ENCODE assay signal across 7 mouse cellular contexts in genomic region chr7:4460576-4461434, GRCm38 (mm10). TPM values are rescaled to one million over a fixed set of nuclear protein-coding genes. Genes with fewer than 3 reads are reported as not detected.
DNase-seq lines count a peak whose midpoint lies in the region; ATAC-seq and TF ChIP-seq lines count a peak whose summit lies in the region.

Gene Eps8l1 (plus strand): TSS chr7:4460674.

- TF ChIP-seq EP300 in ES-Bruce4 (IDR thresholded peaks at IDR 0.05; ENCODE audit: insufficient read depth, low read depth, low read length): no peak

- H3K4me2 ChIP-seq in hindbrain, embryonic 11.5 days (replicated peaks; ENCODE audit: low read depth, low read length): no peak within 1 kb of the TSS
- peak within 1 kb of the TSS; percentile 12 for H3K4me2 ChIP-seq in lung, embryonic 16.5 days (ENCODE audit: low read depth, low read length)
- peak within 1 kb of the TSS; percentile 43 for H3K4me2 ChIP-seq in stomach, embryonic 16.5 days (ENCODE audit: low read depth, low read length)

- H3K27me3 ChIP-seq in ES-Bruce4 (ENCODE audit: control insufficient read depth, insufficient read depth, low read length, poor library complexity, severe bottlenecking): no peaks in the 10 kb centered on the region
- H3K27me3 ChIP-seq in hindbrain, embryonic 11.5 days (ENCODE audit: control insufficient read depth, insufficient read depth, low read length): no peaks in the 10 kb centered on the region
- no peaks in the 10 kb centered on the region for H3K27me3 ChIP-seq in lung, embryonic 16.5 days (ENCODE audit: control insufficient read depth, insufficient read depth, low read depth, low read length)
- no peaks in the 10 kb centered on the region for H3K27me3 ChIP-seq in stomach, embryonic 16.5 days (ENCODE audit: control insufficient read depth, insufficient read depth, low read length)

- H3K9me3 ChIP-seq in ES-Bruce4 (replicated peaks; ENCODE audit: control insufficient read depth, insufficient read depth, low read length, poor library complexity, severe bottlenecking): no peaks in the 10 kb centered on the region
- H3K9me3 ChIP-seq in hindbrain, embryonic 11.5 days (ENCODE audit: control insufficient read depth, low read length): no peaks in the 10 kb centered on the region
- H3K9me3 ChIP-seq in lung, embryonic 16.5 days (ENCODE audit: control insufficient read depth, low read length): no peaks in the 10 kb centered on the region
- H3K9me3 ChIP-seq in stomach, embryonic 16.5 days (replicated peaks; ENCODE audit: control insufficient read depth, low read length): no peaks in the 10 kb centered on the region

- H3K4me3 ChIP-seq in ES-Bruce4 (ENCODE audit: low read depth, low read length): peak within 1 kb of the TSS; percentile 39
- no peak within 1 kb of the TSS for H3K4me3 ChIP-seq in hindbrain, embryonic 11.5 days (ENCODE audit: low read depth, low read length)
- H3K4me3 ChIP-seq in lung, embryonic 16.5 days (ENCODE audit: low read length): peak within 1 kb of the TSS; percentile 34
- H3K4me3 ChIP-seq in stomach, embryonic 16.5 days (replicated peaks; ENCODE audit: low read length): peak within 1 kb of the TSS; percentile 33

- no peak for TF ChIP-seq POLR2A in ES-Bruce4 (IDR thresholded peaks at IDR 0.05; ENCODE audit: insufficient read depth, low read length)

- peak; percentile 10; the same call in 1 of the 2 replicates for ATAC-seq in hindbrain, embryonic 11.5 days (ENCODE audit: low FRiP score)
- peak; percentile 79 for ATAC-seq in lung, embryonic 16.5 days (ENCODE audit: low read depth)
- peak; percentile 67 for ATAC-seq in stomach, embryonic 16.5 days (ENCODE audit: insufficient read depth, low FRiP score)

- no peak for TF ChIP-seq CTCF in ES-Bruce4 (IDR thresholded peaks at IDR 0.05; ENCODE audit: low read depth, low read length)

- peaks cover 3% of the 10 kb centered on the region for H3K4me1 ChIP-seq in ES-Bruce4 (ENCODE audit: control insufficient read depth, insufficient read depth, low read length)
- H3K4me1 ChIP-seq in hindbrain, embryonic 11.5 days (replicated peaks; ENCODE audit: control insufficient read depth, insufficient read depth, low read length): no peaks in the 10 kb centered on the region
- peaks cover 3% of the 10 kb centered on the region; the same call in 1 of the 2 replicates for H3K4me1 ChIP-seq in lung, embryonic 16.5 days (replicated peaks; ENCODE audit: control insufficient read depth, insufficient read depth, low read length)
- H3K4me1 ChIP-seq in stomach, embryonic 16.5 days (ENCODE audit: control insufficient read depth, insufficient read depth, low read length): no peaks in the 10 kb centered on the region

- H3K36me3 ChIP-seq in ES-Bruce4 (ENCODE audit: control insufficient read depth, insufficient read depth, low read length, poor library complexity, severe bottlenecking): no peaks in the 10 kb centered on the region
- H3K36me3 ChIP-seq in hindbrain, embryonic 11.5 days (ENCODE audit: control insufficient read depth, insufficient read depth, low read length): no peaks in the 10 kb centered on the region
- no peaks in the 10 kb centered on the region for H3K36me3 ChIP-seq in lung, embryonic 16.5 days (ENCODE audit: control insufficient read depth, insufficient read depth, low read length)
- H3K36me3 ChIP-seq in stomach, embryonic 16.5 days (ENCODE audit: control insufficient read depth, insufficient read depth, low read length): no peaks in the 10 kb centered on the region

- 67% methylated on average over 13 of the region's 16 CpGs for WGBS in hindbrain, embryonic 11.5 days
- 43% methylated on average over 13 of the region's 16 CpGs for WGBS in lung, embryonic 16.5 days
- WGBS in stomach, embryonic 16.5 days: 59% methylated on average over 13 of the region's 16 CpGs

- peak within 1 kb of the TSS; percentile 40 for H3K27ac ChIP-seq in ES-Bruce4 (ENCODE audit: insufficient read depth, low read length)
- H3K27ac ChIP-seq in hindbrain, embryonic 11.5 days (ENCODE audit: low read depth, low read length): no peak within 1 kb of the TSS
- peak within 1 kb of the TSS; percentile 77 for H3K27ac ChIP-seq in lung, embryonic 16.5 days (ENCODE audit: low read length)
- H3K27ac ChIP-seq in stomach, embryonic 16.5 days (ENCODE audit: low read length): peak within 1 kb of the TSS; percentile 86

- peak within 1 kb of the TSS; percentile 93 for H3K9ac ChIP-seq in ES-Bruce4 (ENCODE audit: low read depth, poor library complexity, severe bottlenecking)
- H3K9ac ChIP-seq in hindbrain, embryonic 11.5 days (ENCODE audit: low read depth, low read length): no peak within 1 kb of the TSS
- H3K9ac ChIP-seq in lung, embryonic 16.5 days (ENCODE audit: low read length): peak within 1 kb of the TSS; percentile 21; the same call in 1 of the 2 replicates
- peak within 1 kb of the TSS; percentile 56 for H3K9ac ChIP-seq in stomach, embryonic 16.5 days (ENCODE audit: low read length)

- DNase-seq in T-cell, adult 2 months (ENCODE audit: low spot score): peak; percentile 16
- no peak for DNase-seq in hindbrain, embryonic 11.5 days (ENCODE audit: low spot score)
- DNase-seq in cerebellum, postnatal 14 days: no peak
- DNase-seq in layer of hippocampus, postnatal 36 days: no peak

RNA-seq across cellular contexts. Expression of gene Eps8l1, which starts in this region (rescaled TPM):
- 7.0 and 13.2 TPM in 2 replicates for polyA plus RNA-seq in ES-Bruce4 (2011; ENCODE audit: insufficient read depth, insufficient read length, low read depth, missing spikeins)
- polyA plus RNA-seq in hindbrain, embryonic 11.5 days (2014; fragmentation: Nextera tagmentation; extraction: Ambion mirVana): 4.6 and 4.9 TPM in 2 replicates
- polyA plus RNA-seq in lung, embryonic 16.5 days (2015; fragmentation: Nextera tagmentation; extraction: Ambion mirVana): 21.3 and 23.6 TPM in 2 replicates
- 12.1 and 15.0 TPM in 2 replicates for polyA plus RNA-seq in stomach, embryonic 16.5 days (2015; fragmentation: Nextera tagmentation; extraction: Ambion mirVana)
- 1 to 10 TPM; 4.3 to 5.4 TPM for total RNA-seq in layer of hippocampus, postnatal 36 days (2021)

Comparison
In these comparisons a context has a peak if more than half of its experiments do, and no peak if none do; other contexts are left out.
1. ATAC-seq: peak in every context shown above with its lines; median percentile 79 in lung, embryonic 16.5 days; 67 in stomach, embryonic 16.5 days; 10 in hindbrain, embryonic 11.5 days.